Mouse (Mus musculus) cerebellum, adult 9-11 months (tissue): ENCODE measurements at regions not wholly inside any gene's neighbourhood (a gene's known extent, or its start where the extent isn't known, plus 50 kb on each side); places are given as distances from the start of the nearest gene placed in this dataset.

Experiments used
- DNase-seq: peaks from one replicate; pipeline ENCODE4 v3.0.0; 2022

DNA sequence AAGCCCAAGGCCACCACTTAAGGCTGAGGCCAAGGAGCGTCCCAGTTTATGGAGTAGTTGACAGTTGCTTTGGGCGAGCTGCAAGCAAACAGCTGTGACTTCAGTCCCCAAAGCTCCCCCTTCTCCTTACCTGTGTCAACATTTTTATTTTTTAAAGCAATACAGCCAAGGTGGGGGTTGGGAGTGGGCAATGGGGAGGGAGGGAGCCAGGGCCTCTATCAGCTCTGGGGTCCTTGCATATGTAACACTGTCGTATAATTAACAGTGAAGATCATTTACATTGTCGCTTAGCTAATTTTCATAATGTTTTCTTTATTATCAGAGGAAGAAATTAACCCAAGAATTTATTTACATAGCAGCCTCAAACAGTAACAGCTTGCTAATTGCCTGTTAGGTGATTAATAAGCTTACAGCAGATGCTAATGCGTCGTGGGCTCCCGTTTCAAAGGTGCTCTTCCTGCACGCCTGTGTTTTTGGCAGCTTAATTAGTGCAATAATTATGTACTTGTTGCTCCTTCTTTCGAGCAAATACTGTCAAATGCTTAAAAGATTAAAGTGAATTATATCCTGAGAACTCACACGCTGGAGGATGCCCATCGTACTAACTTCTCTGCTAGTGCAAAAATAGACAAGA is 227.4 kb upstream of the Tle3 start:
- DNase-seq, result no peak

DNA sequence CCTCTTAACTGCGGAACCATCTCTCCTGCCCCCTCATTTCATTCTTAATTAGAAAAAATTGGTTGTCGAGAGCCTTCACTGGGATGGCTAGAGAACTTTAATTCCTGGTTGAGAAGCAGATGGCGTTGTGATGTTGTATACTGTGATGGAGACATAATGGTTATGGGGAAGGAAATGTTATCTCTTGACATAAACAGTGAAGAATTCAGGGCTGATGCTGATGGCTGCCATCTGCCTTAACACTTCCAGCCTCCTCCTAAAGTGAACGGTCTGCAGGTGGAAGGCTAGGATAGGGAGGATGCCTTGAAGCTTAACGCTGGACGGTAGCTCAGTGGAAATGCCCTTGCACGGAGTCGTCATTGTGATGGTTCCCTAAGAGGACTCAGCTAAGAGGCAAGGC is 226.4 kb upstream of the Tle3 start:
- DNase-seq, result no peak

DNA sequence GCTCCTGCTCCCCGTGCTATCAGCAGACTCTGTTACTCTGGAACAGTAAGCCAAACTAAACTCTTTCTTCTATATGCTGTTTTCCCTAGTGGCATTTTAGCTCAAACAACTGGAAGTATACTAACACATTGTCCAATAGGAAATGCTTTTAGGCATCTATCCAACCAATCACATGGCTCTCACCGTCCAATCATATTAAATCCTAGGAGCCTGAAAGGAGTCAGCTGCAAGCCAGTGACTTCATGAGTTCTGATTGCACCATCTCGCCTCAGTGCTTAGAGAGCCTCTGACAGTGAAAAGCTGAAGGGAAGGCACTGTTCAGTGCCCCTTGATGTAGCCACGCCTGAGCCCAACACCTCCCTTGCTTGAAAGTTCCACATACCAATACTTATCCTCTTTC is 221.0 kb upstream of the Tle3 start:
- no peak for DNase-seq

DNA sequence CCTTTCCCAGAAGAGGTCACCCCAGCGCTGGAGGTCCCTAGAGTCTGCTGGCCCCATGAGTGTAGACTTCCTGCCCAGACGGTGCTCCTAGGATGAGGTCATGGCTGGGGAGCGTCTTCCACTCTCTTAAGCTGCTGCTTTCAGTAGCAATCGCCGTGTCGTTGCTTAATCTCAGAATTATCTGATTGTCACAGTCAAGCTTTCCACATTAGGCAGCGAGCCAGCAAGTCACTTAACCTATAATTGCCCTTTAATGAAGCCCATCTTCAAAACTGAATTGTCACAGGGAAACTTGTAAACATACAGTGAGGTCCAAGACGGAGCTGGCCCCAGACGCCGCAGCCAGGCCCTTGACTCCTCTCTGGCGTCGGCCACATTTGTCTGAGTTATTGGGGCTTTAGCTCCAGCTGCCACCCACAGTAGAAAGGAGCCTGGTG is 220.2 kb upstream of the Tle3 start:
- no peak for DNase-seq

DNA sequence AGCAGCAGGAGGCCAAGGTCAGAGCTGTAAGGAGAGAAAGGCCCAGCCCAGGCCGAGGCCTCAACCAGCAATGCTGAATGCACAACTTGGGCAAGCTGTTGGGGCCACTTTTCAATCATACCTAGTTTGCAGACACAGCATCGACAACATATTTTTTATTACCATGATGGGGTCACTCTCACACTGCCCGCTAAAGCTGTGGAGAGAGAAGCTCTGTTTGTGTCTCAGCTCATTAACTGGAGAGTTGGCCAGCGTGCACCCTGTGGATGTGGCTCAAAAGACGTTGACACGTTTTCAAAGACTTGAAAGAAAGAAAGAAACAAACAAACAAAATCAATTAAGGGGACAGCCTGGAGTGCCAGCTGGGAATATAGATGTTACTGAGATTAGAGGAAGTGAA is 217.4 kb upstream of the Tle3 start:
- no peak for DNase-seq

DNA sequence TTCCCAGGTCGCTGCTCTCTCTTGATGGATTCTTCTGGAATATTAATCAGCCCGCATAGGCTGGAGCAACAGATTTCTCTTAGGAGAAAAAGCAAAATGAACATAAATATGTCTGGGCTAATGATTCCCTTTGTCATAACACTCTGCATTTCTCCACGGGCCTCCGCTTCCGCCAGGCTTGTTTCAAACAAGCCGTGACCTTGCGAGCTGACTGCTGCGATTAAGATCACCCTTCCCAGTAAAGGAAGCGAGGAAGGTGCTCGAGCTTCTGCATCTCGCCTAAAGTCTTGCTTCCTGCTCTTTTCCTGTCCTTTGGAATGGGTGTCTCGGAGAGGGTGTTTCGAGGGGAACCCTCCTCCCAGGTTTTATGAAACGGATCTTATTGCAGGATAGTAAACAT is 216.3 kb upstream of the Tle3 start:
- DNase-seq, result no peak

DNA sequence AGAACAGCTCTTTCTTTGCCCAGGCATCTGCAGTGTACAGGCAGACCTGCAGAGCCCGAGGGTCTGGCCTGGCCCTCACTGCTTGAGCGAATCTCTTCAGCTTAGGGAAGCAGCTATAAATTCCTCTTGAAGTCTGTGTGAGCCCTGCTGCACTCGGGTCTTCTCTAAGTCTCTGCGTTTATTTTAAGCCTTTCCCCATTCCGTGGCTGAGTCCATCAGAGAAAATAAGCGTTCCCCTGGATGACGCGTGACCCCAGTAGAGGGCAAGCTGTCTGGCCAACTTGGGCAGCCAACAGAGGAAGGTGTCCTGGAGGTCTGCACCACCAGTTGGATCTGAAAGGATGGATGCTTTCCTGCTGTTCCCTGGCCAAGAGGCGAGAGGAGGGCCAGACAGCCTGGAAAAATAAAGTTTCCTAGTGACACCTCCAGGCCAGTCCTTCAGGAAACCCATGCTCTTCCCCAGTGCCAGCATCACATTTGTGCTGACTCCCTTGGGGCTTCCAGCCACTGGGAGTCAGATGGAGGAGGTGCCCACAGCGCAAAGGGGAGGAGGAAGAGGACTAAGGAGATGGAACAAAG is 213.9 kb upstream of the Tle3 start:
- no peak for DNase-seq

DNA sequence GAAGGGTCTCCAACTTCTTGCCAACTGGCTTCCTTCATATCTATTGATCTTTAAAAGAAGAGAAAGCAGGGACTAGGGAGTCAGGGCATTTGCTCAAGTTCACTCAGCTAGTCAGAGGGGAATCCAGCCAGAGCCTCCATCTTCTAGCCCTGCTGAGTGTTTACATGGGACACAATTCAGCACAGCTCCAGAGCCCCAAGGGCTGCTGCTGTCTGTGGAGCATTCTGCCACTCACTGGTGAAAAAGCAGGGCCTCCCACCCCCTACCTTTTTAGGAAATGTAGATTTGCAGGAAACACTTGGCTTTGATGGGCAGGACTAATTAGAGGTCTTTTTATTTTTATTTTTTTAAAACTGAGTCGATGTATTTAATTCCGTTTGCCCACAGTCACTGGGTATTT is 213.0 kb upstream of the Tle3 start:
- no peak for DNase-seq

DNA sequence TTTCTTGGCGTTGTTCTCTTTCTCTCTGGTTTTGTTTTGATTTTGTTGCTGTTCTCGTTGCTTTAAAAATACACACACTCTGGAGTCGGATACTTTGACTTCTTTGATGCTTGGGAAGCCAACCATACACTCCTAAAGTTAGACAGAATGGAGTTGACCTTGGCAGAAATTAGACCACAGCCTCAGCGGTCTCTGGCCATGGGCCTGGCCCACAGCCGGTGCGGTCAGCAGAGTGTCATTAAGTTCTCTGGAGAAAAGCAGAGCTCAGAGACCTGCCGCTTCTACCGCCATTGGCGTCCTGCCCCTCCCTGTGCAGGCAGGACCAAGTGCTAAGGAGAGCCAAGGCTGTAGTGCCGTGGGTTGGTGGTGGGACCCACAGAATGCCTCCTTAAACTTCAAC is 212.6 kb upstream of the Tle3 start:
- DNase-seq, result no peak

DNA sequence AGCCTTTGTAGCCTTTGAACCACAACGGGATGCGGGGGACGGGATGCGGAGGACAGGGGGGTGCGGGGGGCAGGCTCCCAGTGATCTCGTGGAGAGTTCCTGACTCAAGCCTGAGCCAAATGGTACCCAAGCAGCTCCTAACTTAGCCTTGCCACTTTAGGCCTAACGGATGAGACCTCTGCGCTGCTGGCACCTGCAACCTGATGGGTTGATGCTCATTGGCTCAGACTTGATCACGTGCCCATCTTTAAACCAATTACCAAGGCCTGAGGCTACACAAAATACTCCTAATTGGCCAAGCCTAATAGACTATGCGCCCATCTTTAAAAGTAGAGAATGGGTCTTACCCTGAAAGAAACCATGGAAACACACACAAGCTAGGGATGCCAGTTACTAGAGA is 209.3 kb upstream of the Tle3 start:
- DNase-seq, result no peak

DNA sequence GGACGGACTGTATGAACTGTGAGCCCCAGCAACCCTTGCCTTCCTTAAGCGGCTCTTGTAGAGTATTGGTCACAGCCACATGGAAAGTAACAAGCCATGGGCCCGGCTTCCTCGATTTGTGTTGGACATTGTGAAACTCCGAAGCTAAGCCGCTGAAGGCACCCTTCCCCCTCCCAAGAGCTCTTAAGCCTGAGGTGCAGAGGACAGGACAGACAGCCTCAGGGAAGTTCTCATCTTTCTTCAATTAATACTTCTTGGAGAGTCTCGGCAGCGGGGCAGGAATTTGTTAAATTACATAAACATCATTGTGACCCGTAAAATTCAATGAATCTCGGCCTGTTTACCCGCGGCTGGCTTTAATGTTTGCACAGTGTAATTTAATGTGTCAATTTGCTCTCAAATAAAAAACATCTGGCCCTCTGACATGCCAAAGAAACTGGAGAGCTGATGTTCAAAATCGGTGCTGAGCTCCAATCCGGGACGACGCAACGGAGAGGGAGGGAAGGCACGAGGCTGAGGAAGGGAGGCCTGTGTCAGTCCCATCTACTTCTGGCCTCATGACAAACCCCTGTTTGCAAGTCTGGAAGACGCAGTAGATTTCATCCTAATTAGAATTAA is 208.4 kb upstream of the Tle3 start:
- DNase-seq, result no peak

DNA sequence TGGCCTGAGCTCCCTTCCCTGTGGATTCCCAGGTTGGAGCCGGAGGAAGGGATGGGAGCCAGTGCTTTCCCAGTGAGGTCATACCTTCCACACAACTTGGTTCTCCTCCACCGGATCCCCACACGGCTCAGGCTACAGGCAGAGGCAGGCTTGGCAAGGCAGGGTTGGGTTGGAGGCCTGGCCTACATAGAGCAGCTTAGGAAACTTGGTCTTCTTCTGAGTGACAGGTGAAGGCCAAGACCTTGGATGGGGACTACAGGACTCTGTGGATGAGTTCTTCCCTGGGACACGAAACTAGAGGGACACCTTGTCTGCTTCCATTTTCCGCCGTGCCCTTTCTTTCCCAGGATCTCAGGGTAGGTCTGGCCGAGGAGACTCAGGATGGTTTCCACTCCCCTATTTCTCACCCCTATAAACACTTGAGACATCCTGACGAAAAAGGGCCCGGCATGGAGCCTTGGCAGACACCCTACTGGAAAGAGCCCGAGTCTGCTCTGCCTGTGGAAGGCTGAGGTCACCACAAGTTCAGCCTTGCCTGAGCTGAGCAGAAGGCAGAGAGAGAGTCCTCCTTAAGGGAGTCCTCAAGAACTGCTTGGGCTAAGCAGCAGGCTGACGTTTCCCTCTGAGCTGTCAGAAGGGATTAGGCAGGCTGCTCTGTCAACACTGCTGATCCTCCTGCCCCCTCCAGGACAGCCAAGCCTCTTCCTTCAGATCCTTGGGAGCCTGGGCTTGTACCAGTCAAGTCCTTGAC is 207.5 kb upstream of the Tle3 start:
- no peak for DNase-seq

DNA sequence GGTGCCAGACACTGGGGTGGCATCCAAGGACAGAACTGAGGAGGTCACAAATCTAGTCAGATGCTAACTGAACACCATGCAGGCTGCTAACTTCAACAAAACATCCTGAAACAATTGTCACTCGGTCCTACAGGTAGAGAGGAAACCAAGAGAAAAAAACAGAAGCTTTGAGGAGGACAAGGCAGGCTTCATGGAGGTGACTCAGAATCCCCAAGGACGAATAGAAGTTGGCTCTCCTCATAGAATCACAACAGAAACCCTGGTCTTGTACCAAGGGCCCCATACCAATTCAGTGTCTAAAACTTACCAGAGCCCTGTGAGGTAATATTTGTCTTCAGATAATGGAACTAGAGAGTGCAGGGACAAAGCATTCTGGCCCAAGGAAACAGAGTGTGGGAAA is 206.1 kb upstream of the Tle3 start:
- DNase-seq, result no peak

DNA sequence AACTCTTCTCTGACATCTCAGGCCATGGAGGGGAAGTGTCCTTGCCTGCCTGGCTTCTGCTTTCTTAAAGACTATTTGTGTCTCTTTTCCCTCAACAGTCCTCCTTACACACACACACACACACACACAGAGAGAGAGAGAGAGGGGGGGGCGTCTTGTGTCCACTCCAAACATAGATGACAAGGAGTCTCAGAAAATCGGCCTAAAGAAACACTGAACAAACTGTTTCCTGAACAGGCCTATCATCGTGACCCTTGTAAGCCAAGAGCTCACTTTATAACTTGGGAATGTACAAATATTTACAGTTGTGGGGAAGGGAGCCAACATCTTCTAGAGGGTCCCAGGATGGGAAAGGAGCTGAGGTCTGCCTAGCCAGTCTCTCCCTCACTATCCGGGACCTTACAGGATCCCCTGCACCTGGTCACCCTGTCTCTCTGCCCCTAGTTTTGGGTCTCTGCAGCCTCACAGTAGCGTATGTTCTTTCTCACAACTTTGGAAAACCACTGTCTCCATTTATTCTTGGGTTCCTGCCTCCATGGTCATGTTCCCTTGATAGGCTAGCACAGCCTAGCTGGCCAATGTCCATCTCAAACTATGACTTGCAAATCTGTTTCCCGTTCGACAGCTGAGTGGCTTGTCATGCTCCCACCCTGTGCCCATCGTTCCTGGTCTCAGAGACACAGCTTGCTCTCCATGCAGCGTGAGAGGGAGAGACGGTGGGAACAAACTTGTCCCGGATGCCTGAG is 204.9 kb upstream of the Tle3 start:
- DNase-seq, result no peak

DNA sequence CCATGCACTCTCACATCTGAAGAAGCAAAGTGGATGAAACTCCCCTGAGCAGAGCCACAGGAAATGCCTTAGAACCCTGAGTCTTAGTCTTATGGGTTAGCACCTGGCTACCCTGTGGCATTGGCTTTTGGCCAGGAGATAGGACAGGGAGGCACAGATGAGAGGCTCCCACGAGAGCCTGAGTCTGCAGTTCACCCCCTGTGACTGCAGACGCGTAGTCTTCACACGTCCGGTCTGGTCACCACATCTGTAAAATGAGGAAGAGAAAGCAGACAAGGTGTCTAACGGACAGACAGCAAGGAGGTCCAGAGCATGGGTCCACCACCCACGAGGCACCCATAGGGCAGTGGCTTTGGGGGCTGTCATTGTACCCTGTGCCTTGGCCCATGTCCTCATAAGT is 203.2 kb upstream of the Tle3 start:
- DNase-seq, result no peak

DNA sequence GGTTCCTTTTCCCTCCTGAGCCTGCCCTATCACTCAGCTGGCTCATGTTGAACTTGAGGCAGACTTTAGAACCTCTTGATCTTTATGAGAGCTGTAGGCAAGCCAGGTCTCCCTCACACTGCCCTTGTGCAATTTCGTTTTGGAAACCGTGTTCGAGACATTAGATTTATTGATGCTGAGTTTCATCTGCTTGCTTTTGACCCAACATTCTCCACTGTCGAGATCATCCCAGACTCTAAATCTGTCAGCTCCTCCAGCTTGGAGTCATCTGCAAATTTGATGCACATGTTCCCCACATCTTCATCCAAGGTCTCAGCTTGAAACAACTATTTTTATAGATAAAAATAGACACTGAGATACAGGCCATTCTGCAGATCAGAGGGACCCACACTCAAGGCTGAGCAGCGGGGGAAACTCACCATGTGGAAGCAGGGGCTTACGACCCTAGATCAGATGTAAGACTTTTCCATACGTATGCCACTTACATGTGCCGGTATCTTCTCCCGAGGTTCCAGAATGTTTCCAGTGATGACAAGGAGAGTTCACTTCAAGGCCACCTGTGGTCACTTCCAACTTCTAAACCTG is 202.6 kb upstream of the Tle3 start:
- DNase-seq, result no peak

DNA sequence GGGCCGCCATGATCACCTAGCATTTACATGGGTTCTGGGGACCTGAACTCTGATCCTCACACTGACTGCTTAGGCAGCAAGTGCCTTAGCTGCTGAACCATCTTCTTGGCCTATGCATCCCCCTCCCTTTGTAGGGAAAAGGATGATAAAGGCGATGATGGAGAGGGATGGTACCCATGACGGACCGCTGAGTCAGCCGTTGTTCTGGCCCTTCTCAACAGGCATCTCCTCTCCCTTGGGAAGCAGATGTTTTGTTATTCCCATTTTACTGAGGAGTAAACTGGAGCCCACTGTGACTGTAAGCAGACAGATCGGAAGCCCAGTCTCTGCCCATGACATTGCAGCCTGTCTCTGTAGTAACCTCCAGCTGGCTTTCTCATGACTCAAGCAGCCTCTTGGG is 201.2 kb upstream of the Tle3 start:
- DNase-seq, result no peak

DNA sequence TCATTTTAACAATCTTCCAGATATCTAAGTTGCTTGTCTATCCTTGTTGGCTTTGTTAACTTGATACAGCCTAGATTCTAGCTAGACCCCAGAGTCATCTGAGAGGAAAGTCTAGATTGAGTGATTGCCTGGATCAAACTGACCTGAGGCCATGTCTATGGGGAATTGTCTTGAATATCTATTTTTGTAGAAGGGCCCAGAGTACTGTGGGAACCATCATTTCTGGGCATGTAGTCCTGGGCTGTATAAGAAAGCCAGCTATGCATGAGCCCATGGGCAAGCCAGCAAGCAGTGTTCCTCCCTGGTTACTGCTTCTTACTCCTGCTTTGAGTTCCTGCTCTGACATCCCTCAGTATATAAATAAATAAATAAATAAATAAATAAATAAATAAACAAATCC is 199.7 kb upstream of the Tle3 start:
- no peak for DNase-seq

DNA sequence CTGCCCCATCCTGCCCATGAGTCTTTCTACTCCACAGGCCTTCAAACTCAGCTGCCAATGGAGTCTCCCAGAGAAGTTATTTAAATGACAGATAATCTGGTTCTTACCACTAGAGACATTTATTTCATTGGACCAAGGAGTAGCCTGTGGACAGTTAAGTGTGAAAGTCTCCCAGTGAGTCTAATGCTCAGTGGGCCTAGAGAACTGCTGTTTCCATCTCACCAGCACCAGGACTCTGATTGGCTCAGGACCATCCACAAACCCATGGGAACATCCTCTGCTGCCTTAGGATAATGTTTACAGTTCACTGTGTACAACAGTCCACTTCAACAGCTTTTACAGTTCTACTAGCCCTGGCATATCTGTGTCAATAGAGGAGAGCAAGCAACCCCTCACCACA is 198.6 kb upstream of the Tle3 start:
- DNase-seq, result no peak

DNA sequence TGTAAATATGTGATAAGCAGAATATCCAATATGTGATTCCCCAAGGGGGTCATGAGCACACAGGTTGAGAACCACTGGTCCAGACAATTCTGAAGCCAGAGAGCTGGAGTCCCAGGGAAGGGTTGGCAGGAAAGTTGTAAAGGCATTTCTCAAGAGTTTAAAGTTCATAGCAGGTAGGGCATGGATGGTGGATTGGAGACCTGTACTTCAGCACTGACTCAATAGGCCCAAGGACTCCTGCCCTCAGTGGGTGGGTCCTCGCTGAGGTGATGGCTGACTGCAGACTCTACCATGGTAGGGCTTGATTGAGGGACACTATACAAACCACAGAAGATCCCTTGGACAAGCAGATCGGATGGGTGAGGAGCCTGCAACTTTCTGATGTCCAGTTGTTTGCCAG is 196.8 kb upstream of the Tle3 start:
- DNase-seq, result no peak

DNA sequence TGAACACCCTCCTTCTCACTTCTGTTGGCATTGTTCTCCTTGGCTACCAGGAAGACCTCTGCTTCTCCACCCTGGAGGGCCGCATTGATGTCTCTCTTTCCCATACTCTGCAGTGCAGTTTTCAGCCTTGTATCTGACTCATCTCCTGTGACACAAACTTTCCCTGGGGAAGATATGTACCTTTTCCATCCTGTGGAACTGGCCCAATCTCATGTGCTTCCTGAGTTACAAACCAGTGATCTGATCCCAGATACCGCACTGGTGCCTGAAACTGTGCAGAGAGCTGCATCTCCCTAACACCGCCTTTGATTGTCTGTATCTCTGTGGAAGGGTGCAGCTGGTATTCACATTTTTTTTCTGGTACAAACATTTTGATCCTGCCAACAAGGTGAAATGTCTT is 195.3 kb upstream of the Tle3 start:
- DNase-seq, result no peak

DNA sequence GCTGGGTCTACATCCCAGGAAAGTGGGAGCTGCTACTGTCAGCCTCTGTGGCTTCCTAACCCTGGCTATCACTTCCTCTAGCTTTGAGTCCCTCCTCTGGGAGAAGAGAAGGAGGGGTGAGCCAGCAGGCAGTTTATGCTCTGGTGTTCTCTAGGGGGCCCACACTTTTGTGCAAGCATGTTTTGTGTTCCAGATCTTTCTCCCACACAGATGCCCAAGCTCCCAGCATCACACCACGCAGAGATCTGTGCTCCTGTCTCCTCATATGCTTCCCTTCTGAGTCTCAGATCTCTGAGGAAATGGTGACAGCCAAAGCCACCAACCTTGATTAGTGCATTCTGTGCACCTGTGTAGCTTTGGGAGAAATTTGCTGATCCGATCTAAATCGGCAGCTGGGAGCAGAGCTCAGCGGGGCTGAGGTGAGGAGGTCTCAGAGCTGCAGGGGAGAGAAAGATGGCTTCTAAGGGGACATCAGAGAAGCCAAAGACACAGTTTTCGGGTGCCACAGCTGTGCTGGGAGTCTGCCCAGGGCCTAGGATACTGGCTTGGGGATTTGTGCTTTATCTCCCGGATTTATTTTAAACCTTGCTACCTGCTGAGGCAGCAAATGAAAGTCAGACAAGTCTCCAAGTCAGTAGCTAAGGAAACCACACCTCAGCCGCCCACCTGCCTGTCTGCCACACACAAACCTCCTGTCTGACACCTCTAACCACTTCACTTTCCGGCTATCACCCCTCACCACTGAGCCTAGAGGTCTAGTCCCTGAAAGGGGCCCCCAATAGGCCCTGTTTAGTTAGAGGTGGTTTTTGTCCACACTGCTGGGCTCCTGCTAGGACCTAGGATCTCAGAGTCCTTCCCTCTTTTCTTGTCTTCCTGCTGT is 185.4 kb upstream of the Tle3 start:
- DNase-seq, result no peak
